In genomic region chr19:38429269-38429668, GRCm38 (mm10) we compare ENCODE assay signal across 7 mouse cellular contexts. TPM values are rescaled to one million over a fixed set of nuclear protein-coding genes. Genes with fewer than 3 reads are reported as not detected.
DNase-seq lines count a peak whose midpoint lies in the region; ATAC-seq lines count a peak whose summit lies in the region.

No protein-coding gene starts in this region.

- ATAC-seq in erythroblast, adult 5-6 weeks (replicated peaks; ENCODE audit: low FRiP score, poor library complexity, severe bottlenecking): peak; percentile 64
- peak; percentile 86 for ATAC-seq in megakaryocyte progenitor cell, adult 5-6 weeks (replicated peaks; ENCODE audit: poor library complexity)

- intact Hi-C loops in gastrocnemius, postnatal 14 days (cut with DNase I; ENCODE audit: low total_unique reads): loop anchor here (10.0 kb wide), 3 partner anchors 286 to 486 kb away; no protein-coding TSS in a partner anchor

- peak; percentile 20 to 31 for DNase-seq in layer of hippocampus, postnatal 10 days (ENCODE audit: low spot score in 2 of 2)
- no peak for DNase-seq in layer of hippocampus, postnatal 25 days (ENCODE audit: extremely low spot score in 1 of 2, low spot score in 1 of 2)
- DNase-seq in ES-CJ7 (ENCODE audit: low read depth, low spot score): peak; percentile 61
- peak; percentile 37 for DNase-seq in adipocyte (ENCODE audit: low spot score)
- DNase-seq in gastrocnemius, postnatal 14 days: no peak

RNA-seq across cellular contexts. Expression of gene Slc35g1, which starts 33.5 kb away (rescaled TPM):
- 1 to 10 TPM; 3.3 to 3.7 TPM for total RNA-seq in layer of hippocampus, postnatal 10 days (2021)
- total RNA-seq in layer of hippocampus, postnatal 25 days (2021): 1 to 10 TPM; 2.2 to 2.8 TPM
- total RNA-seq in erythroblast, adult 5-6 weeks (2015; ENCODE audit: low replicate concordance): 3.3 and 4.8 TPM in 2 replicates
- 2.3 and 2.8 TPM in 2 replicates for total RNA-seq in erythroblast, adult 5-6 weeks (2017; ENCODE audit: low replicate concordance)
- total RNA-seq in megakaryocyte progenitor cell, adult 5-6 weeks (2015): 9.9 and 14.3 TPM in 2 replicates
- 10.2 and 12.9 TPM in 2 replicates for total RNA-seq in megakaryocyte progenitor cell, adult 5-6 weeks (2017)
- total RNA-seq in gastrocnemius, postnatal 14 days (2021): 1 to 10 TPM; 1.3 to 1.4 TPM

RNA-seq across cellular contexts. Expression of gene Plce1, which starts 51.6 kb away (rescaled TPM):
- 10 to 100 TPM; 11.2 to 14.6 TPM for total RNA-seq in layer of hippocampus, postnatal 10 days (2021)
- 1 to 10 TPM; 8.0 to 9.7 TPM for total RNA-seq in layer of hippocampus, postnatal 25 days (2021)
- not detected in 2 replicates for total RNA-seq in erythroblast, adult 5-6 weeks (2015; ENCODE audit: low replicate concordance)
- not detected in 2 replicates for total RNA-seq in erythroblast, adult 5-6 weeks (2017; ENCODE audit: low replicate concordance)
- not detected in 2 replicates for total RNA-seq in megakaryocyte progenitor cell, adult 5-6 weeks (2015)
- total RNA-seq in megakaryocyte progenitor cell, adult 5-6 weeks (2017): 0.08 TPM in 1 of 2 replicates, not detected in the other
- 10 to 100 TPM in 1 of 2 experiments, 1 to 10 TPM in 1; 9.6 to 11.0 TPM for total RNA-seq in gastrocnemius, postnatal 14 days (2021)

Comparison
In these comparisons a context has a peak if more than half of its experiments do, and no peak if none do; other contexts are left out.
1. DNase-seq: peak in layer of hippocampus, postnatal 10 days (2 of 2), ES-CJ7 (single experiment) and adipocyte (single experiment); none in layer of hippocampus, postnatal 25 days (0 of 2) and gastrocnemius, postnatal 14 days (single experiment).
2. RNA of gene Plce1, which starts 51.6 kb away (total RNA-seq): 11.2 to 14.6 TPM in layer of hippocampus, postnatal 10 days, 9.6 to 11.0 TPM in gastrocnemius, postnatal 14 days and 8.0 to 9.7 TPM in layer of hippocampus, postnatal 25 days; 0.08 TPM in megakaryocyte progenitor cell, adult 5-6 weeks and not detected in erythroblast, adult 5-6 weeks; every median in the first group is over 4 times any median in the second.